14 mouse cellular contexts compared by ENCODE assay signal in genomic region chr15:10922570-10922969, GRCm38 (mm10). TPM values are rescaled to one million over a fixed set of nuclear protein-coding genes. Genes with fewer than 3 reads are reported as not detected.
DNase-seq lines count a peak whose midpoint lies in the region; ATAC-seq lines count a peak whose summit lies in the region.
"Had no signal": no experiment of that assay in that cellular context is flagged by ENCODE, and none has a peak within 500 bp of the region (broad histone marks: within the 10 kb centered on the region; RNA-seq: fewer than 3 reads in every experiment).

No protein-coding gene starts in this region.

- H3K27ac ChIP-seq in hindbrain, embryonic 16.5 days (ENCODE audit: low read depth, low read length), result no peak overlapping the region
- H3K27ac ChIP-seq in midbrain, embryonic 16.5 days (ENCODE audit: low read length), result no peak overlapping the region
- H3K27ac ChIP-seq in heart, embryonic 10.5 days, result no peak overlapping the region
- H3K27ac ChIP-seq: embryonic facial prominence, embryonic 15.5 days; limb, embryonic 13.5 days had no signal

- H3K4me3 ChIP-seq in hindbrain, embryonic 16.5 days (ENCODE audit: low read length), result no peak overlapping the region
- H3K4me3 ChIP-seq in midbrain, embryonic 16.5 days (ENCODE audit: low read depth, low read length), result no peak overlapping the region
- H3K4me3 ChIP-seq in heart, embryonic 10.5 days, result no peak overlapping the region
- H3K4me3 ChIP-seq: embryonic facial prominence, embryonic 15.5 days; limb, embryonic 13.5 days had no signal

- no peaks in the 10 kb centered on the region for H3K36me3 ChIP-seq in hindbrain, embryonic 16.5 days (ENCODE audit: control insufficient read depth, insufficient read depth, low read length)
- no peaks in the 10 kb centered on the region for H3K36me3 ChIP-seq in midbrain, embryonic 16.5 days (ENCODE audit: control insufficient read depth, insufficient read depth, low read length)
- no peaks in the 10 kb centered on the region for H3K36me3 ChIP-seq in heart, embryonic 10.5 days
- H3K36me3 ChIP-seq: embryonic facial prominence, embryonic 15.5 days; limb, embryonic 13.5 days had no signal

- no peak overlapping the region for H3K4me2 ChIP-seq in hindbrain, embryonic 16.5 days (ENCODE audit: low read length)
- no peak overlapping the region for H3K4me2 ChIP-seq in midbrain, embryonic 16.5 days (ENCODE audit: low read length)
- H3K4me2 ChIP-seq: embryonic facial prominence, embryonic 15.5 days; heart, embryonic 11.5 days; limb, embryonic 13.5 days; lung, embryonic 14.5 days had no signal

- no peaks in the 10 kb centered on the region for H3K27me3 ChIP-seq in hindbrain, embryonic 16.5 days (replicated peaks; ENCODE audit: control insufficient read depth, insufficient read depth, low read length)
- H3K27me3 ChIP-seq in midbrain, embryonic 16.5 days (ENCODE audit: control insufficient read depth, insufficient read depth, low read depth, low read length), result no peaks in the 10 kb centered on the region
- H3K27me3 ChIP-seq in heart, embryonic 10.5 days (ENCODE audit: insufficient read depth, poor library complexity, severe bottlenecking), result peaks cover 17% of the 10 kb centered on the region
- H3K27me3 ChIP-seq: embryonic facial prominence, embryonic 15.5 days had no signal

- H3K4me1 ChIP-seq in hindbrain, embryonic 16.5 days (ENCODE audit: control insufficient read depth, insufficient read depth, low read depth, low read length), result no peaks in the 10 kb centered on the region
- no peaks in the 10 kb centered on the region for H3K4me1 ChIP-seq in midbrain, embryonic 16.5 days (ENCODE audit: control insufficient read depth, insufficient read depth, low read length)
- H3K4me1 ChIP-seq in heart, embryonic 10.5 days, result no peaks in the 10 kb centered on the region
- H3K4me1 ChIP-seq: limb, embryonic 13.5 days had no signal

- 19% methylated on average over 3 of the region's 3 CpGs for WGBS in hindbrain, embryonic 16.5 days
- 8% methylated on average over 3 of the region's 3 CpGs for WGBS in midbrain, embryonic 16.5 days
- WGBS in heart, embryonic 10.5 days, result 63% methylated on average over 3 of the region's 3 CpGs

- ATAC-seq in hindbrain, embryonic 16.5 days, result peak; percentile 71
- peak; percentile 83 for ATAC-seq in midbrain, embryonic 16.5 days

- peak; percentile 10 to 15 for DNase-seq in cerebellum, postnatal 10 days
- no peak for DNase-seq in cerebellum, postnatal 4 days (ENCODE audit: low spot score in 2 of 2)
- DNase-seq in lung, postnatal 10 days, result peak; percentile 13
- no peak for DNase-seq in lung, adult 18-20 months
- DNase-seq in embryo, embryonic 10.5 days (ENCODE audit: low spot score), result no peak
- no peak for DNase-seq in heart, embryonic 10.5 days (ENCODE audit: low spot score)
- DNase-seq: kidney, postnatal 36 days; lung, embryonic 14.5 days; thymus, adult 2 months had no signal

- H3K9me3 ChIP-seq in hindbrain, embryonic 16.5 days (ENCODE audit: control insufficient read depth, low read length), result no peaks in the 10 kb centered on the region
- no peaks in the 10 kb centered on the region for H3K9me3 ChIP-seq in midbrain, embryonic 16.5 days (replicated peaks; ENCODE audit: control insufficient read depth, low read length, poor library complexity, severe bottlenecking)
- H3K9me3 ChIP-seq in heart, embryonic 10.5 days, result no peaks in the 10 kb centered on the region
- H3K9me3 ChIP-seq: embryonic facial prominence, embryonic 15.5 days; limb, embryonic 13.5 days had no signal

- H3K9ac ChIP-seq in hindbrain, embryonic 16.5 days (ENCODE audit: low read depth, low read length), result no peak overlapping the region
- H3K9ac ChIP-seq in midbrain, embryonic 16.5 days (ENCODE audit: low read depth, low read length), result no peak overlapping the region
- H3K9ac ChIP-seq: embryonic facial prominence, embryonic 15.5 days; limb, embryonic 13.5 days; lung, embryonic 14.5 days had no signal

RNA-seq across cellular contexts. Expression of gene C1qtnf3, which starts 29.6 kb away (rescaled TPM):
- polyA plus RNA-seq in hindbrain, embryonic 16.5 days (2015; fragmentation: Nextera tagmentation; extraction: Ambion mirVana), result 1.7 and 8.2 TPM in 2 replicates
- polyA plus RNA-seq in midbrain, embryonic 16.5 days (2015; fragmentation: Nextera tagmentation; extraction: Ambion mirVana), result 0.51 and 1.0 TPM in 2 replicates
- 0.12 and 0.77 TPM in 2 replicates for polyA plus RNA-seq in heart, embryonic 10.5 days (2016; fragmentation: Nextera tagmentation; extraction: Ambion mirVana)

RNA-seq across cellular contexts. Expression of gene Amacr, which starts 59.0 kb away (rescaled TPM):
- polyA plus RNA-seq in hindbrain, embryonic 16.5 days (2015; fragmentation: Nextera tagmentation; extraction: Ambion mirVana), result 14.1 and 14.3 TPM in 2 replicates
- polyA plus RNA-seq in midbrain, embryonic 16.5 days (2015; fragmentation: Nextera tagmentation; extraction: Ambion mirVana), result 9.8 and 10.8 TPM in 2 replicates
- polyA plus RNA-seq in heart, embryonic 10.5 days (2016; fragmentation: Nextera tagmentation; extraction: Ambion mirVana), result 14.2 and 17.9 TPM in 2 replicates

Comparison
In these comparisons a context has a peak if more than half of its experiments do, and no peak if none do; other contexts are left out.
1. DNase-seq: peak in cerebellum, postnatal 10 days (2 of 2) and lung, postnatal 10 days (single experiment); none in cerebellum, postnatal 4 days (0 of 2), lung, adult 18-20 months (0 of 2), embryo, embryonic 10.5 days (single experiment) and heart, embryonic 10.5 days (single experiment).